Mouse (Mus musculus): ENCODE data around the gene Trip6.

DNA sequence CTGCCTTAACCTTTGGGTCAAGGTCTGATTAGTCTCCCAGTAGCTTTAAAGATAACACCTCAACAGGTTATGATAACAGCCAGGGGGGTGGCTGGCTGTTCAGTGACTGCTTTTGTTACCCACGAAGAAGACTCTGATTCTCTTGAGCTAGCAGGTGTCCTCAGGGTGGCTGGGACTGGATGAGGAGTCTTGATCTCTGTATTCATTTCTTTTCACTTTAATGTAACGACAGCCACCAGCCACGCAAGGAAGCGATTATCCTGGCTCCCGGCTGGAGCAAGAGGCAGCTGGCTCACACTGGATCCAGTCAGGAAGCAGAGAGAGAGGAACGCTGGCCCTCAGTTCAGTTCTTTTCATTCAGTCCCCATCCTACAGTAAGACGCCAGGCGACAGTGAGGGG lies 23.0 kb upstream of the Trip6 start:
- TF ChIP-seq CHD2 (IDR thresholded peaks at IDR 0.05; ENCODE audit: low read depth, low read length) (no peak), ZC3H11A (IDR thresholded peaks at IDR 0.05; ENCODE audit: borderline replicate concordance, low read depth, low read length) (no peak), MAFK (IDR thresholded peaks at IDR 0.05; ENCODE audit: insufficient read depth, low read depth, low read length) (no peak)

Measured in ES-E14 (cell line).